Mouse (Mus musculus): Measurements from ENCODE around the gene Mrc2.

DNA sequence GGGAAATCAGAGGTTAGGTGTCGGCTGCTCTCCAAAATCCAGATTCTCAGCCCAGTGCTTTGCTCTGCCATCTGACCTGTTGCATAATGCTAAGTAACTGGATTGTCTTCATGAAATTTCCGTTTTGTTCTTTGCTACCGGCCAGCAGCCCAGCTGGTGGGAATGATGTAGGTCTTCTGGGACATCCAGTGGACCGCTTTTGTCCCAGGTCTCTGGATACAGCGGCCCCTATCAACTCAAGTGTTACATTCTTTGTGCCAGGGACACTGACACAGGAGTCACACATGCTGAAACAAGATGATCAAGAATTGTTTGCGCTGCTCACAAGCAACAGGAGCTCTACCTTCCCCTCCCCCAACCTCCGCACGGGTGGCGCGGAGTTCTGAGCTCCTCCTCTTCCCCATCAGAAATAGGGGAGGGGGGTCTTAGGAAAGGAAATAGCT, 741 bp upstream of the Mrc2 start:
- TF ChIP-seq ZNF384 (IDR thresholded peaks at IDR 0.05; ENCODE audit: low read depth, low read length): no peak
- no peak for TF ChIP-seq CHD2 (IDR thresholded peaks at IDR 0.05; ENCODE audit: low read depth, low read length)
- TF ChIP-seq HCFC1 (IDR thresholded peaks at IDR 0.05; ENCODE audit: borderline replicate concordance, insufficient read depth, low read length): no peak

Data from ES-E14 (cell line).